Mouse (Mus musculus): Measurements from ENCODE around the gene Sp110. TPM values are rescaled to one million over a fixed set of nuclear protein-coding genes. Genes with fewer than 3 reads are reported as not detected.
"Not testable (repeated sequence)": the region's sequence is repeated elsewhere in the genome, so short reads cannot be mapped to it uniquely, and the experiment has no call there.

Gene Sp110
- 0.80 and 0.91 TPM in 2 replicates for polyA plus RNA-seq (2015; fragmentation: Nextera tagmentation; extraction: Ambion mirVana)

DNA sequence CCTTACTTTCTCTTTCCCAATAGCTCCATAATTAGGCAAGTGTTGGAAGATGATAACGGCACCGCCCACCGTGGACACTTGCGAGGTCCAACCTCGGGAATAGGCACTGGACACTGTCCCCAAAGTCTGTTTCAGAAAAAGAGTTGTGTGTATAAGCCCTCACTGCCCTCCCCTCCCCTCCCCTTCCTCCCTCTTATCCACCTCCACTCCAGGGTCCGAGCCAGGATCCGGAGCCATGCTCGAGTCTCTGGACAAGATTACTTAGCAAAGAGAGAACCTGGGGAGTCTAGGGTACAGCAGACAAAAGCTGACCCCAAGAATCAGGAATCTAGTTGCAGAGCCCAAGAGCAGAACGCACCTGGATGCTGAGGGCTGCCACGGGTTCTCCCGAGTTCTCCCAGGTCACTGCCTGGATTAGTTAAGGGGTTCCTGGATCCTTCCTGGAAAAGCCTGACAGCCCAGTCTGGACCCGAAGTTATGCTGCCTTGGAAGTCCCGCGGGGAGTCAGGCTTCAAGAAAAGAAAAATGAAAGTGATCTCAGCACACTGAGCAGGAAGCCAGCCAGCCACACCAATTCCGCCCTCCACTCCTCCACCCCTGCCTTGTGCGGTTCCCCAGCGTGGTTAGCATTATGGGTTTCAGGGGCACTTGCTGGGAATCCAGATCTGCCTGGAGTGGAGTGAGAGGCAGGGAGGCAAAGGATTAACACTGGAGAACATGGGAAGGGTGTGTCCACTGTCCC, at the start of gene Sp110:
Gene Sp110 (minus strand): TSS at position 547 of the 742 bp plus-strand sequence.
- 73% methylated on average over 17 of the region's 17 CpGs for WGBS
- not testable (repeated sequence) for ATAC-seq (ENCODE audit: low FRiP score)

DNA sequence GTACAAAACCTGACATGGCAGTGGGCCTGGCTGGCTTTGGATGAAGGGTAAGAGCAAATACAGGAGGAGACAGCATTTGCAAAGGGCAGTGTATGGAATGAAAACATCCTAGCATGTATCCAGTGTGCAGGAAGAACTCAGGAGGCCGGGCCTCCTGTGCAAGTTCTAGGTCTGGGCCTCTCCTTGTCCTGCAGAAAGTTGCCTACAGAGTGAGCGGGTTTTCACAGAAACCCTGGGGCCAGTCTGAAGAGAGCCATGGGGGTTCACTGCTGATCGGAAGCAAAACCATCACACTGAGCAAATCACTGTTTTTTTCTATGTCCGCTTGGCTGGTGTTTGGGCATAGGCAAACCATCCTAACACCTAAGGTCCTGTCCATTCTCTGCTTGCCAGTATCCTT, 39.5 kb upstream of the Sp110 start:
- H3K9me3 ChIP-seq; H3K4me1 ChIP-seq (replicated peaks); H3K27ac ChIP-seq; H3K36me3 ChIP-seq; H3K9ac ChIP-seq; H3K27me3 ChIP-seq; ATAC-seq (ENCODE audit: low FRiP score); H3K4me3 ChIP-seq; H3K4me2 ChIP-seq: not testable (repeated sequence)
- 84% methylated on average over 4 of the region's 4 CpGs for WGBS

More for the DNA sequence above, at the start of gene Sp110:
- not testable (repeated sequence) for H3K4me2 ChIP-seq; H3K27ac ChIP-seq; H3K27me3 ChIP-seq; H3K4me3 ChIP-seq; H3K9ac ChIP-seq; H3K9me3 ChIP-seq; H3K4me1 ChIP-seq (replicated peaks); H3K36me3 ChIP-seq

DNA sequence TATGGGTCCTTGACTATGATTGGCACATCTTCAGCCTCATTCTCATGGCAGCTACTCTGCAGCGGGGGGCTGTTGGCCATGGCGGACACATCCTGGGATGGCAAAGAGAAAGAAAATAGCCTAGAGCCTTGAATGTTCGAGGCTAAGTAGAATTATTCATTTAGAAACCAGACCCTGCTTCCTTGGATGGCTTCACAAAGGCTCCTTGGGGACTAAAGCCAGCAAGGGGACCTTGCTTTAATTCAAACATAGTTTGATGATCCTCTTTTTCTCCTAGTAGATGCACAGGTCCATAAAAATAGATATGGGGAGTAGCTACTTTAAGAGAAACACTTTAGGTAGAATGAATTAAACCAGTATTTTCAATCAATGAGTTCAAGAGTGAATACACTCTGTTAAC, 38.3 kb upstream of the Sp110 start:
- not testable (repeated sequence) for H3K27me3 ChIP-seq; H3K36me3 ChIP-seq; ATAC-seq (ENCODE audit: low FRiP score); H3K9ac ChIP-seq; H3K4me1 ChIP-seq (replicated peaks); H3K9me3 ChIP-seq; H3K27ac ChIP-seq; H3K4me2 ChIP-seq; H3K4me3 ChIP-seq
- WGBS, result 71% methylated on average over 3 of the region's 3 CpGs

DNA sequence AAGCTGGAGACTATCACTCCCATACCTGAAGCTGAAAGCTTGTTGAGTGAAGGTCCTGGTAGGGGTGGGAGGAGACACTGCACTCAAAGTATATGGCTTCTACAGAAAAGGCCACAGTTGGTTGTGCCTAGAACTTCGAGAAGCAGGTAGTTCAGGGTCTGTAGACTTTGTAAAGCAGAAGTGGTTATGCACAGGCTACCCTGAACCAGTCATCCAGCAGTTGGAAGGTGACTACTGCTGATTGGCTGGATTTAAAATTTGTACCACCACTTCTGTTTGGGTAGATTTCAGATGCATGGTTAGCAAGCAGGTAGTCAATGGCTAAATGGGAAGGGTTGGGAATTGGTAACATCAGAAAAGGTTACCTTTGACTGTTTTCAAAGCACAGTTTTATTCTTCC, 20.1 kb upstream of the Sp110 start:
- H3K4me3 ChIP-seq; H3K4me1 ChIP-seq (replicated peaks); H3K4me2 ChIP-seq; ATAC-seq (ENCODE audit: low FRiP score); H3K9ac ChIP-seq; H3K27me3 ChIP-seq; H3K27ac ChIP-seq; H3K36me3 ChIP-seq; H3K9me3 ChIP-seq: not testable (repeated sequence)
- 42% methylated on average over 1 of the region's 1 CpGs for WGBS

DNA sequence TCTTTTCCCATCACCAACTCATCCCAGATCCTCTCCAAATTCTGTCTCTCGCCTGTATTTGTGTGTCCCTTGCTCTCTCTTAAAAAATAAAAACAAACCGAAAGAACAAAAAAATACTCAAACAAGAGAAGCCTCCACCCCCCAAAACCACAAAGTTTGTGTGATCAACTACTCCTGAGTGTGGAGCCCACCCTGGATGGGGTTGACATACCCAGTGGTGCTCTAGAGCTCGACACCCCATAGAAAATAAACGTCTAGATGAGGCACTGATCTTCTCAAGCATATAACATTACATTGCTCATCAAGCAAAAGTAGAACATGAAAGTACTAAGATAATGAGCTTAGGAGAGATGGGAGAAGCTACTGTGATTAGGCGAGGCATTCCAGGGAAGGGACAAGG, 18.5 kb upstream of the Sp110 start:
- not testable (repeated sequence) for H3K4me3 ChIP-seq; H3K4me2 ChIP-seq; H3K9me3 ChIP-seq; H3K9ac ChIP-seq; H3K27me3 ChIP-seq; H3K36me3 ChIP-seq; H3K4me1 ChIP-seq (replicated peaks); H3K27ac ChIP-seq; ATAC-seq (ENCODE audit: low FRiP score)
- 66% methylated on average over 4 of the region's 5 CpGs for WGBS

DNA sequence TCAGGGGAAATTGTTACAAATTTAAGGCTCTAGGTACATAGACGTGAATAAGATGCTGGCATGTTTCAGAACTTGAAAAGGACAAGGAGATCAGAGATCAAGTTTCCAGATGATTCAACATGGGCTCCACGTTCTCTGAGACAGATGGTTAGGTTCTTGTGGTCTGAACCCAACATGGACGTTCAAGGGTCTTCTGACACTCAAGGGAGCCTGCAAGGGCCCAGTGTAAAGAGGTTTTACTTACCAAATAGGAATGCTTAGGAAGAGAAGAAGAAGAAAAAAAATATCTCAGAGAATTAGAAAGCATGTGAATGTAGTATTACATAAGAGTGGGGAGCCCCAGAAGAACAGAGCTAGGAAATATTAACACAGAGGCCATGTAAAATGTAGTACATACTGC, 17.2 kb upstream of the Sp110 start:
- not testable (repeated sequence) for H3K9ac ChIP-seq; H3K27me3 ChIP-seq; H3K27ac ChIP-seq; H3K4me1 ChIP-seq (replicated peaks); H3K4me3 ChIP-seq; H3K36me3 ChIP-seq; H3K9me3 ChIP-seq; H3K4me2 ChIP-seq; ATAC-seq (ENCODE audit: low FRiP score)
- WGBS, result 69% methylated on average over 3 of the region's 3 CpGs

DNA sequence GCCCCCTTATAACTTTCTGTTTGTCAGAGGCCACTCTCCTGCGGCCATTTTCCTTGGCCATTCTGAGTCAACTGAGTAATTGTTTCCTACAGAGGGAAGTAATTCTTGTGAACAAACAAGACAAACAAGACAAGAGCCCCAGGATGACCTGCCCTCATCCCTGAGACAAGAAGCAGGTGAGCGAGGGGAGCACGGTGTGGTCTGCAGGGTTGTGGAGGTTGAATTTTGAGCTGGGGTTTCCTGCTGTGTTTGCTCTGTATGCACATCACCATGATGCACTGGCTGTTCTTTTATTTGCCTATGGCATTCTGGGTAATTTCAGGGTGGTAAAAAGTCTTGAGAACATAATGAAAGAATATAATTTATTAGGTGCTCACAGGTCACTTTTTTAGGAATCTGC, 16.5 kb upstream of the Sp110 start:
- not testable (repeated sequence) for H3K27ac ChIP-seq; H3K27me3 ChIP-seq; H3K36me3 ChIP-seq; H3K9ac ChIP-seq; H3K9me3 ChIP-seq; H3K4me3 ChIP-seq; H3K4me1 ChIP-seq (replicated peaks); ATAC-seq (ENCODE audit: low FRiP score); H3K4me2 ChIP-seq
- WGBS, result 93% methylated on average over 3 of the region's 3 CpGs

DNA sequence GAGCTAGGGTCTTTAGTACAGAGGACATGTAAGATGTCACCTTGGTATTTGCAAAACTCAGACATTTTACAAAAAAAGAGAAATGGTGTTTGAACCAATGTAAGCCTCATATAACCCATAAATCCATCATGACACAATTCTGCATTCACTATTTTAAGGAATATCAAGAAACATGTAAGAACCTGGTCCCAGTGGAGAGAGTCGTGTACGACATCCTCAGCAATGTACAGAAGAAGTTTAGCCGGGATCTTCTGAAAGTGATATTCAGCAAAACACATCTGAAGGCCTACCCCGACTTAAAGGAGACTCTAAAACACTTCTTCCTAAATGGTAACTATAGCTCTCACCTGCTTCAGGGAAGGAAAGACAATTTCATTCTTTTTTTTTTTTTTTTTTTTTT, 12.0 kb upstream of the Sp110 start:
- not testable (repeated sequence) for H3K9me3 ChIP-seq; H3K27me3 ChIP-seq; H3K9ac ChIP-seq; ATAC-seq (ENCODE audit: low FRiP score); H3K4me3 ChIP-seq; H3K27ac ChIP-seq; H3K4me2 ChIP-seq; H3K36me3 ChIP-seq; H3K4me1 ChIP-seq (replicated peaks)
- no CpG with 5 or more reads among the region's 4 CpGs for WGBS

DNA sequence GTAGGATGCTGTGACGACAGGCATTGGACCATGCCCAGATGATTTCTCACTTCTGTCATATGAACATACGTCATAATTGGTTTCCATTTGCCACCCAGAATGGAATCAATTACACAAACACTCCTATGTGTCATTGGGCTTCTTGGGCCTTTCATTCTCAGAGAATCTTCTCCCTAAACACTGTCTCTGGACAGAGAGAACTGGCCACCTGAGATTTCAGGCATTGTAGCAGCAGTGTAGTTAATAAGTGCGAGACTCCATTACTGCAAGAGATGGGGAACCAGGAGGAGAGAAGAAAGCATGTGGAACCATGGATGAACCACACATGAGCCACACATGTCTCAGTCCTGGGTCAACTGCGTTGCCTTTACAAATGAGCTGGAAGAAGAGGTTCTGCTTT, 9.7 kb upstream of the Sp110 start:
- 82% methylated on average over 3 of the region's 4 CpGs for WGBS
- not testable (repeated sequence) for H3K9me3 ChIP-seq; H3K36me3 ChIP-seq; H3K4me1 ChIP-seq (replicated peaks); ATAC-seq (ENCODE audit: low FRiP score); H3K4me3 ChIP-seq; H3K27ac ChIP-seq; H3K27me3 ChIP-seq; H3K9ac ChIP-seq; H3K4me2 ChIP-seq

DNA sequence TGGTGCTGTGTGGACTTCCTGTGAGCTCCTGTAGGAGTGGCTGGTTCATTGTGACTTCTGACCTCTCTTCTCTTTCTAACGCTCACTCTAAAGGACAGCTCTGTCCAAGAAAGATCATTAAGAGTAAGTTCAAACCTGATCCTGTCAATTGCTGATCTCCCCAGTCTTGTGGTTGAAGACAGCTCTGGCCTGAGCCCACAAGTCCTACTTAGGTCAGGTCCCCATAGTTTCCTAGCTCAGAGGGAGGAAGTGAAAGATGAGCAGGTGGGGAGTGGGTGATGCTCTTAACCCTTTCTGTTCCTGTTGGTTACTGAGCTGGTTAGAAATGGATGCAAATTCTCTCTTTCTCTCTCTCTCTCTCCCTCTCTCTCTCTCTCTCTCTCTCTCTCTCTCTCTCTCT, 5.7 kb upstream of the Sp110 start:
- not testable (repeated sequence) for H3K27ac ChIP-seq; H3K9me3 ChIP-seq; H3K27me3 ChIP-seq; H3K4me2 ChIP-seq; H3K36me3 ChIP-seq; H3K4me3 ChIP-seq; H3K4me1 ChIP-seq (replicated peaks); H3K9ac ChIP-seq; ATAC-seq (ENCODE audit: low FRiP score)
- 100% methylated on average over 1 of the region's 1 CpGs for WGBS

DNA sequence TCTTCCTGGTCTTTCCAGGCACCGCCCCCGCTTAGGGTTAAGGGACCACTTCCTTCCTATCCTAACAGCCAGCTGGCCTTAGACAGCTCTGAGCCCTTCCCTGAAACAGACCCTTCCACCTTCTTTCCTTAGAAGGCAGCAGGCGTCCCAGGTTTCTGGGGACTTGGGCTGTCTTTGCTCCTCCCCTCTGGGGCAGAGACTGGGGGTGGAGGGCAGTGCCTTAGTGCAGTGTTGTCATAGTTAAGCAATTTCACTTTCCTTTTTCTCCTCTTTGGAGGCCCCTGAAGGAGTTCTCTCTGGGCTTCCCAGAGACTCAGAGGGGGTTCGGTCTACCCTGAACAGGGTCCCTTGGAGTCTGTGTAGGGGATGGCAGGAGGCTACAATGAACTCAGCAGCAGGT, 2.2 kb upstream of the Sp110 start:
- not testable (repeated sequence) for ATAC-seq (ENCODE audit: low FRiP score); H3K36me3 ChIP-seq; H3K4me2 ChIP-seq; H3K4me3 ChIP-seq; H3K9me3 ChIP-seq; H3K9ac ChIP-seq; H3K4me1 ChIP-seq (replicated peaks); H3K27ac ChIP-seq; H3K27me3 ChIP-seq
- 61% methylated on average over 4 of the region's 4 CpGs for WGBS

DNA sequence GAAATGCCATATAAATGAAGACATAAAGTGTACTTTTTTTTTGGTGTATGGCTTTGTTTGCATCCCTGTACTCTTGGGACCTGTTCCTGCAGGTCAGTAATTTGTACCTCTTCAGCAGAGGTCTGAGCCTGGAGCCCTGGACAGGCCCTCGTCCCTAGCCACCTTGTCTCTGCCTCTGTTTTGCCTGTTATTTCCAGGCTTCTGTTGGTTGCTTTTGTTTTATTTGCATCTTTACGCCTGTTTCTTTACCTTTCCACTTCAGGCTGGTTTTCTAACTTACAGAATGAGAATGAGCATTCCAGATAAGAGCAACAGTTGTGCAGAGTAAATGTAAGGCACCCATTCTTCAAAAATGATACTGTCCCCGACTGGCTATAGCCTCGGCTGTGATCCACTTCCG, 1.5 kb upstream of the Sp110 start, which contains the start of gene Sp140:
Gene Sp140 (plus strand): TSS at position 301 of the 400 bp plus-strand sequence.
- H3K27me3 ChIP-seq; H3K4me2 ChIP-seq; ATAC-seq (ENCODE audit: low FRiP score); H3K9ac ChIP-seq; H3K36me3 ChIP-seq; H3K27ac ChIP-seq; H3K4me3 ChIP-seq; H3K9me3 ChIP-seq; H3K4me1 ChIP-seq (replicated peaks): not testable (repeated sequence)
- 80% methylated on average over 1 of the region's 5 CpGs for WGBS

DNA sequence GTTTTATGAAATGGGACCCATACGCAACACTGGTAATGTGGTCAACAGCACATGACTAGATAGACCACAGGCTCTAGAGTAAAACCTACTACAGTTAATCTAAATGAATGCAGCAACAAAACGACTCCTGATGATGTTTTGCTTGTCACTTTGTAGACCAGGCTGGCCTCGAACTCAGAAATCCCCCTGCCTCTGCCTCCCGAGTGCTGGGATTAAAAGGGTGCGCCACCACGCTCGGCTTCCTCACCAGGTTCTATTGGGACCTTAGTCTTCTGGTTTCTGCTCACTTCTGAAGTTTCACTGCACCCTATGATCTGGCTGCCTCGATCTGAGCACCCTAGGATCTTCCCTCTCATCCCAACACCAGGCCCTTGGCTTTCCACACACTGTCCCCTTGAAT, 6.1 kb downstream of the Sp110 start:
- ATAC-seq (ENCODE audit: low FRiP score); H3K27me3 ChIP-seq; H3K9ac ChIP-seq; H3K4me2 ChIP-seq; H3K9me3 ChIP-seq; H3K4me3 ChIP-seq; H3K27ac ChIP-seq; H3K36me3 ChIP-seq; H3K4me1 ChIP-seq (replicated peaks): not testable (repeated sequence)
- 89% methylated on average over 8 of the region's 8 CpGs for WGBS
